Mouse (Mus musculus) mouse embryonic stem cell (cell line): Measurements from ENCODE around the gene Nars2.

ENCODE experiments used
- in situ Hi-C, 2 experiments: fragments of 300-500 bp; cut with MboI; formaldehyde crosslinking; loops; 1 replicate in 1 of 2; 3 replicates in 1 of 2; pipeline ENCODE4 v1.14.3; 2019 to 2020; ENCODE audit warnings: low sequenced_read_pairs in 2 of 2, low pct_unique_long_range_greater_than_20kb in 1 of 2, mixed read lengths in 1 of 2; ENCODE audit not compliant: unreplicated experiment in 1 of 2

Gene Nars2

DNA sequence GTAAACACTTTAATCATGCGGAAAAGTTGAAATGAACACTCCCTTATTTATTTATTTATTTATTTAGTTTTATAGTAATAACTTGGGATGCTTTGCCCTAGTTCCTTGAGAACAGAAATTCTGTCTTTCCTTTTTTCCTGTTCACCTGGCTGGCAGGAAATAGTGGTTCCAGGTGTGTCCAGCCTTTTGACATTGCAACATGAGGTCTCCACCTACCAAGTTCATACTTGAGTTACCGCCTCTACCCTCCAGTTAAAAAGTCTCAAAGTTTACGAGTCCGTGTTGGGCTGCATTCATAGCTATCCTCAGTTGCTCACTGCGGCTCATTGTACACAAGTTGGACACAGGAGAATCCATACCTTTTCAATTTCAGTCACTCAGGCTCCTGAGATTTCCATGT is 789 bp downstream of the Nars2 start:
- in situ Hi-C loops, result loop anchor here in 1 of 2 experiments (25.0 kb wide), 1 partner anchor 360 kb away; no protein-coding TSS in a partner anchor

DNA sequence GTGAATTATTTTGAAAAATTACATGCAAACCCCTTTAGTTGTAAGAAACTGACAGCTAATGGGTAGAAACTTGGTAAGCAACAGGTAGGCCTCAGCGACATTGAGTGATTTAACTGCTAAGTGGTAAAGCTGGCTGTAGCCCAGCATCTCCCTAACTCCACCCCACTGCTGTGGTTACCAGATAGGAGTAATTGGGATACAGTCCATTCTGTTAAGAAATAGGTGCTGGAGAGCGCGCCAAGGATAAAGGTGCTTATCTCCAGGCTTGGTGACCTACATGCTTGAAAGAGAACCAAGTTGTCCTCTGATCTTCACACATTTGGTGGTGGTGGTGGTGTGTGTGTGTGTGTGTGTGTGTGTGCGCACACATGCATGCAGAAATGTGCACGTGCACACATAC is 7.9 kb downstream of the Nars2 start:
- in situ Hi-C loops, result loop anchor here in 1 of 2 experiments (25.0 kb wide), 1 partner anchor 353 kb away; no protein-coding TSS in a partner anchor

- in situ Hi-C loops, result loop anchor here in 1 of 2 experiments (25.0 kb wide), 1 partner anchor 345 kb away; no protein-coding TSS in a partner anchor
These were observed 15.9 kb downstream of the Nars2 start for GRCm38 (mm10) chr7:96967188-96967587.

DNA sequence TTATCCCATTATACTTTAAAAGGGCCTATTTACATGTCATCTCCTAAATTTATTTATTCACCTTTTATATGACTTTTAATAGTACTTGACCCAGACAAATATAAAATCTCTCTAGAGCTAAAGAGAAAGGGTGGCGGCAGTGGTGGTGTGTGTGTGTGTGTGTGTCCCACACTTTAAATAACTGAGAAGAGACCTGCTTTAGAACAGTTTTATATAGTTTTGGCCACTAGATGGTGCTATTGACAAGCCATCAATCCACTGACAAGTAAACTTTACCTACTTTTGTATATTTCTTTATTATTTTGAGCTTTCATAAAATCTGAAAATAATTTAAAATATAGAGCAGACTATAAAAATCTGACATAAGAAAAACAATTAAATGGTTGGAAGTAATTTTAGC is 19.1 kb downstream of the Nars2 start:
- in situ Hi-C loops, result loop anchor here (10.0 to 25.0 kb wide), 2 partner anchors 114 to 342 kb away; partner anchors contain the start of gene Gab2 (in 1 of the 2)

DNA sequence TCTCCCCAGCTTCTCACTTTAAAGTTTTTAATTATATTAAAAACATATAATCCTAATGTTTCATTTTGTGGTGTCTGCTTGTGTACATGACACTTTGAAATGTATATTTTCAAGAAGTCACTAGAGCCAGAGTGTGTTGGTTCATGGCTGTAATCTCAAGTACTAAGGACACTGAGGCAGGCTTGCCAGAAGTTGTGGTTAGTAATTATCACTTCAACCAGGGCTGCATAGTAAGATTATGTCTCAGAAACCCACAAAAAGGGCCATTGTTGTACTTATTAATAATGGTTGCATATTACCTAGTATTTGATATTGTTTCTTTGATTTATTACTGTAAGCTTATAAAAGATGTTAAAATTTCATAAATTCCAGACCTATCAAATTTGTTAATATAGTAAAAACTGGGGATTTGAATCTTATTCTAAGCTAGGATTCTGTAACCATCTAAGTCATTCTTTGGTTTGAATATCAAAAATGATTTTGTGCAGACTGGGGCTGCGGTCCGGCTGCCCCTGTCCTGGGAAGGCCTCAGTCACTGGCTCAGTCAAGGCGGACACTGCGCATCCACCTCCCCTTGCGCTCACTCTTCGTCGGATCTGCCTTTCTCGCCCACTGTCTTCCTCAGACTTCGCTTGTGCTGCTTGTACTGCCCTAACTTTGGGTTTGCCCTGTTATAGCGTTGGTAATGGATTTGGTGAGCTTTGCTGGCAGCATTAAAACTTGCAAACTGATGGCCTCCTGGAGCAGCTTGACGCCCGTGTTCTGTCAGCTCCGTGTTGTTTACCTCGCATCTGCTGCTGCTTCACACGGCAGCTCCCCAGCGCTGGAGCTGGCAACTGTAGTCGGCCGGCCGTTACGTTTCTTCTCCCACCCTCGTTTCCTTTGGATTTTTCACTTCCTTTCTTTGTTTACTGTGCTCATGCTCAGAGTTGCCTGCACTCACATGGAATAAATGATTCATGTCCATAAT is 20.0 kb downstream of the Nars2 start:
- in situ Hi-C loops, result loop anchor here (10.0 to 25.0 kb wide), 2 partner anchors 113 to 341 kb away; partner anchors contain the start of gene Gab2 (in 1 of the 2)

- in situ Hi-C loops, result loop anchor here (10.0 to 25.0 kb wide), 2 partner anchors 112 to 340 kb away; partner anchors contain the start of gene Gab2 (in 1 of the 2)
These were observed 21.0 kb downstream of the Nars2 start for GRCm38 (mm10) chr7:96972138-96972904.

DNA sequence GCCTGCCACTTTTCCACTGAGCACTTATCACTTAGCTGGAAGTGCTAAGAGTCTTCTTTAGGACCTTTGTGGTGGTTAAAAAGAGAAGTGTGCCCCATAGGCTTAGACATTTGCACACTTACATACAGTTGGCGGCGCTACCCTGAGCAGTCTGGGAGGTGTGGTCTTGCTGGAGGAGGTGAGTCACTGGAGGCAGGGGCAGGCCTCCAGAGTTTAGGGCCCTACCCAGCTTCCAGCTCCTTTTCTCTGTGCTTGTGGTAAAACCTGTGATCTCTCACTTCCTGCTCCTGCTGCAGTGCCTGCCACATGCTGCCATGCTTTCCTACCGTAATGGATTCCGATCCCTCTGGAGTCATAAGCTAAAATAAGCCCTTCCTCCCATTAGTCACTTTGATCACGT is 24.6 kb downstream of the Nars2 start:
- in situ Hi-C loops, result loop anchor here in 1 of 2 experiments (10.0 kb wide), 1 partner anchor 109 kb away; the partner anchor contains the start of gene Gab2

DNA sequence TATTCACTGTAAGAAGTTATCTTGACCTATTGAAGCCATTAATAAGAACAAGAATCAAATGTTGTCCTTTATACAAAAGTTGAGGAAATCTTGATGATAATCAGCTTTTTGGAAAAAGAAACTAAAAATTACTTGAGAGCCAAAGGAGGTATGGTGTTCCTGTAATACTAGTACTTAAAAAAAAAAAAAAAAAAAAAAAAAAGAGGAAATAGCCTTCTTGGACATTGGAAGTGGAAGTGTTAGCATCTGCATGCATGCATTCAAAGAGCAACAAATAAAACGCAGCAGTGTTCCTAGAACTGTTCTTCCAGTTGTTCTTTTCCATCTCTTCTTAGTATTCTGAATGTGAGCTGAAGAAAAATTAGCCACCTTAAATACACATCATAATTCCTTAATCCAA is 25.9 kb downstream of the Nars2 start:
- in situ Hi-C loops, result loop anchor here in 1 of 2 experiments (10.0 kb wide), 1 partner anchor 108 kb away; the partner anchor contains the start of gene Gab2

- in situ Hi-C loops, result no loop called here
These were observed 30.1 kb downstream of the Nars2 start for GRCm38 (mm10) chr7:96981366-96981765.

GRCm38 (mm10) chr7:96983660-96984347 is 32.5 kb downstream of the Nars2 start:
- in situ Hi-C loops, result no loop called here

DNA sequence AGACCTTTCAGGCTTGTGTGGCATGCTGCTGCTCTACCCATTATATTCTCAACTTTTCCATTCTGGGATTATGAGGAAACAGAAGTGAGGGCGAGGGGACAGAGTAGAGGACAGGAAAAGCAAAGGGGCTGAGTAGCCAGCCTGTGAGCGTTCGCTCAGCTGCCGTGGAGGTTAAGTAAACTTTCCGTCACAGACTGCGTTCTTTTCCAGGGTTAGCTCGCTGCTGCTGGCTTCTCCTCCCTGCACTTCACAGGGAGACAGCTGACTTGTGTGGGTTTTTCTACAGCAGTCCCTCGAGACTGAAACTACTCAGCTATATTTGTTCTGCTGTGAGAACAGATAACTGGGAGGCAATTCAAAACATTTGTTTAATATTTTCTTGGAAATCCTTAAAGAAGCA is 34.5 kb downstream of the Nars2 start:
- in situ Hi-C loops, result no loop called here

- in situ Hi-C loops, result no loop called here
These were observed 35.6 kb downstream of the Nars2 start for GRCm38 (mm10) chr7:96986795-96987445.

DNA sequence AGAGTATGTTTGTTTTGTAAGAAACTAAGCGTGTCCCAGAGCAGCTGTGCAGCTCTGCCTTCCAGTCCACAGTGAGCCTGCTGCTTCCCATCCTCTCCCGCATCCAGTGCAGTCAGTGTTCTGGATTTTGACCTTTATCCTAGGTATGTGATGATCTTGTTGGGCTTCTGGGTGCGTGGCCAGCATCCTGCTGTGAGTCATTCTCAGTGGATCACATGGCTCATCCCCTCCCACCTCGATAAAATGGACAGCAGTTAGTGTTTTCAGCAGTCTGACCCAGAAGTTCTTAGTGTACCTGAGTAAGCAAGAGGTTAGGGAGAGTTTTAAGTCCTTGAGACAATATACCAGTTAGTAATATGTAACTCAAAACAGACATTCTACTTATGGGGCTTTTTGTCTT is 36.4 kb downstream of the Nars2 start:
- in situ Hi-C loops, result no loop called here

DNA sequence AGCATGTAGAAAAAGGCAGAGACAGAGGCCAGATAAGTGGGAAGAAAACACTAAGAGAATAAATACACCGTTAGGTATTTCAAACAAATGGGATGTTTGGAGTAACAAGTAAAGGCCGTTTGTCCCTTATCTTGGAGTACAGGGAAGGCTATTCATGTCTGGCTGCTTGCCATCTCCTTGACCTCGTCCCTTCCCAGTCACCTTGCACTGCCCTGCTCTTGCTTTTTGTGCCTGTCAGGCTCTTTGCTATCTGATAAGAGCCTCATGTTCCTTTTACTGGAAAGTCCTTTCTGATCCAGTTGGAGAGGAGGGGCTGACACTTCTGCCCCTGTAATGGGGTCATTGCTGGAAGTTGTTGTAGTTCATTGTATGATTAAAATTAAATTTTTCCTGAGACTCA is 61.7 kb downstream of the Nars2 start:
- in situ Hi-C loops, result no loop called here

GRCm38 (mm10) chr7:97018005-97018404 is 66.7 kb downstream of the Nars2 start:
- in situ Hi-C loops, result no loop called here

DNA sequence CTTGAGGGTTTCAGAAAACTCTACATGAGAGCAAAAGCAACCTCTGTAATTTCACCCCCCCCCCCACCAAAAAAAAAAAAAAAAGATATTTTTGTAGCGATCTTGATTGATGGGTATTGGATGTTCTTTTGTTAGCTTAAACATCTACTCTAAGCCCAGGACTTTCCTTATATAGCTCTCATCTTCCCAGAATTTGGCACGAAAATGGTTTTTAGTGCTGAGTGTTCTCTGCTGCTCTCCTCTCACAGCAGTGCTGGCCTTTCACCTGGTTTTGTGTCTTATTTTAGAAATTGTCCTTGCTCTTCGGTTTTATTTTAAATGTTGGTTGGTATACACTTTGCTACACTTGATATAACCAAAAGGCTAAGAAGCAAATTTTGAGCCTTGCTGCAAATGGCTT is 67.1 kb downstream of the Nars2 start:
- in situ Hi-C loops, result no loop called here

GRCm38 (mm10) chr7:97019303-97019702 is 68.0 kb downstream of the Nars2 start:
- in situ Hi-C loops, result no loop called here
